Mouse (Mus musculus) testis, adult 2 months (tissue): ENCODE measurements around the gene Btbd19. TPM values are rescaled to one million over a fixed set of nuclear protein-coding genes. Genes with fewer than 3 reads are reported as not detected.

ENCODE experiments used
- H3K27ac ChIP-seq: fragments of 200-500 bp; 2 replicates; pipeline ENCODE4 v1.5.1; 2012; ENCODE audit warnings: low read depth, low read length; ENCODE audit not compliant: control insufficient read depth, insufficient read depth
- H3K27me3 ChIP-seq: fragments of 200-500 bp; 2 replicates; pipeline ENCODE4 v1.6.1; 2012; ENCODE audit warnings: mild to moderate bottlenecking, low read length, moderate library complexity; ENCODE audit not compliant: control insufficient read depth, insufficient read depth
- H3K36me3 ChIP-seq: fragments of 200-500 bp; 2 replicates; pipeline ENCODE4 v1.6.1; 2012; ENCODE audit warnings: mild to moderate bottlenecking, low read length; ENCODE audit not compliant: control insufficient read depth, insufficient read depth
- H3K4me1 ChIP-seq: fragments of 200-500 bp; 2 replicates; pipeline ENCODE4 v1.6.1; 2012; ENCODE audit warnings: low read length; ENCODE audit not compliant: control insufficient read depth, insufficient read depth
- H3K4me3 ChIP-seq: fragments of 200-500 bp; 2 replicates; pipeline ENCODE4 v1.5.1; 2012; ENCODE audit warnings: low read depth, mild to moderate bottlenecking, low read length, moderate library complexity, mixed read lengths; ENCODE audit not compliant: control insufficient read depth
- CTCF ChIP-seq: fragments of 200-500 bp; IDR thresholded peaks from 2 replicates; pipeline ENCODE4 v1.5.1; 2012; ENCODE audit warnings: low read depth, mild to moderate bottlenecking, inconsistent platforms, low read length, moderate library complexity; ENCODE audit not compliant: control insufficient read depth, insufficient read depth, insufficient replicate concordance
- POLR2A ChIP-seq: fragments of 200-500 bp; IDR thresholded peaks from 2 replicates; pipeline ENCODE4 v1.6.1; 2012; ENCODE audit warnings: low read depth, mild to moderate bottlenecking, inconsistent platforms, low read length, moderate library complexity; ENCODE audit not compliant: control insufficient read depth
- polyA plus RNA-seq: library from polyadenylated mRNA; depleted of rRNA; stranded (reverse); fragments of >200 nt; gene quantifications from 2 replicates; pipeline ENCODE4 v1.2.3, GENCODE M21; 2012; rRNA removed

Gene Btbd19
- polyA plus RNA-seq, 1 experiment = 3.2 TPM

- no peak overlapping the region for H3K27ac ChIP-seq
Measured at GRCm38 (mm10) chr4:117087948-117088640, 37.4 kb downstream of the Btbd19 start.

GRCm38 (mm10) chr4:117071183-117071582, 54.3 kb downstream of the Btbd19 start:
- TF ChIP-seq POLR2A = no peak
- no peak for TF ChIP-seq CTCF
- Histone ChIP-seq H3K36me3 (no peaks in the 10 kb centered on the region; the same call in none of the 2 replicates), H3K27me3 (no peaks in the 10 kb centered on the region), H3K4me1 (no peaks in the 10 kb centered on the region), H3K27ac (no peak overlapping the region), H3K4me3 (no peak overlapping the region)

More at GRCm38 (mm10) chr4:117087948-117088640, 37.4 kb downstream of the Btbd19 start:
- Histone ChIP-seq H3K36me3 (no peaks in the 10 kb centered on the region), H3K4me1 (no peaks in the 10 kb centered on the region), H3K4me3 (no peak overlapping the region), H3K27me3 (no peaks in the 10 kb centered on the region)
- TF ChIP-seq CTCF (no peak), POLR2A (no peak)

GRCm38 (mm10) chr4:117070624-117071023, 54.9 kb downstream of the Btbd19 start:
- TF ChIP-seq CTCF (no peak), POLR2A (no peak)
- Histone ChIP-seq H3K27me3 (no peaks in the 10 kb centered on the region), H3K4me1 (no peaks in the 10 kb centered on the region), H3K4me3 (no peak overlapping the region), H3K27ac (no peak overlapping the region), H3K36me3 (no peaks in the 10 kb centered on the region; the same call in none of the 2 replicates)

- Histone ChIP-seq H3K27me3 (no peaks in the 10 kb centered on the region), H3K27ac (no peak overlapping the region), H3K4me3 (no peak overlapping the region), H3K36me3 (no peaks in the 10 kb centered on the region; the same call in none of the 2 replicates), H3K4me1 (no peaks in the 10 kb centered on the region)
- TF ChIP-seq CTCF = no peak
- no peak for TF ChIP-seq POLR2A
Measured at GRCm38 (mm10) chr4:117069647-117070046, 55.9 kb downstream of the Btbd19 start.

Other genes starting within 250 kb of the Btbd19 start
- 3.7 and 4.7 TPM in 2 replicates for gene Zswim5, start 248.3 kb downstream of the Btbd19 start, polyA plus RNA-seq
- 16.5 and 16.8 TPM in 2 replicates for gene Urod, start 131.3 kb downstream of the Btbd19 start, polyA plus RNA-seq
- gene Hectd3, start 130.4 kb downstream of the Btbd19 start, polyA plus RNA-seq = 10.7 and 10.9 TPM in 2 replicates
- gene Eif2b3, start 106.3 kb downstream of the Btbd19 start, polyA plus RNA-seq = 5.4 and 6.3 TPM in 2 replicates
- gene Ptch2, start 29.6 kb downstream of the Btbd19 start, polyA plus RNA-seq = 31.0 and 31.2 TPM in 2 replicates
- gene Tctex1d4, start 1.1 kb upstream of the Btbd19 start, polyA plus RNA-seq = 0.28 and 0.29 TPM in 2 replicates
- 0.94 and 1.5 TPM in 2 replicates for gene Plk3, start 8.2 kb upstream of the Btbd19 start, polyA plus RNA-seq
- 185 and 230 TPM in 2 replicates for gene Rps8, start 30.5 kb upstream of the Btbd19 start, polyA plus RNA-seq
- 307 and 325 TPM in 2 replicates for gene Kif2c, start 56.9 kb upstream of the Btbd19 start, polyA plus RNA-seq
- gene Tmem53, start 126.2 kb upstream of the Btbd19 start, polyA plus RNA-seq = 999 and 1,059 TPM in 2 replicates
- gene Armh1, start 126.4 kb upstream of the Btbd19 start, polyA plus RNA-seq = 154 and 162 TPM in 2 replicates